Mouse (Mus musculus): ENCODE measurements at regions not wholly inside any gene's neighbourhood (a gene's known extent, or its start where the extent isn't known, plus 50 kb on each side); places are given as distances from the start of the nearest gene placed in this dataset.

GRCm38 (mm10) chr12:6046110-6046509, 670.6 kb upstream of the Klhl29 start:
- Histone ChIP-seq H3K27me3 (ENCODE audit: control insufficient read depth, insufficient read depth, low read length) (no peaks in the 10 kb centered on the region), H3K4me3 (ENCODE audit: low read depth, low read length) (no peak overlapping the region), H3K36me3 (ENCODE audit: control insufficient read depth, insufficient read depth, low read length) (no peaks in the 10 kb centered on the region), H3K9ac (ENCODE audit: low read length) (no peak overlapping the region), H3K9me3 (ENCODE audit: control insufficient read depth, low read length) (no peaks in the 10 kb centered on the region), H3K4me1 (replicated peaks; ENCODE audit: control insufficient read depth, insufficient read depth) (no peaks in the 10 kb centered on the region), H3K27ac (replicated peaks) (no peak overlapping the region), H3K4me2 (replicated peaks; ENCODE audit: low read depth) (no peak overlapping the region)
- TF ChIP-seq EP300 (optimal IDR thresholded peaks at IDR 0.05), result no peak
- TF ChIP-seq CTCF (IDR thresholded peaks at IDR 0.05; ENCODE audit: low read depth), result no peak
- ATAC-seq (ENCODE audit: low FRiP score, low TSS enrichment) (no peak), DNase-seq (ENCODE audit: low spot score) (no peak)
- WGBS, result 78% methylated on average over 2 of the region's 2 CpGs

GRCm38 (mm10) chr12:6042326-6042725, 666.8 kb upstream of the Klhl29 start:
- no peaks in the 10 kb centered on the region for H3K9me3 ChIP-seq (ENCODE audit: control insufficient read depth, low read length)
- no peak overlapping the region for H3K4me2 ChIP-seq (replicated peaks; ENCODE audit: low read depth)
- H3K4me3 ChIP-seq (ENCODE audit: low read depth, low read length), result no peak overlapping the region
- TF ChIP-seq EP300 (optimal IDR thresholded peaks at IDR 0.05) (no peak), CTCF (IDR thresholded peaks at IDR 0.05; ENCODE audit: low read depth) (no peak)
- ATAC-seq (ENCODE audit: low FRiP score, low TSS enrichment) (no peak), DNase-seq (ENCODE audit: low spot score) (peak; percentile 14)
- H3K27ac ChIP-seq (replicated peaks), result no peak overlapping the region
- whole genome bisulfite sequencing, result 38% methylated on average over 1 of the region's 1 CpGs
- H3K36me3 ChIP-seq (ENCODE audit: control insufficient read depth, insufficient read depth, low read length), result no peaks in the 10 kb centered on the region
- H3K27me3 ChIP-seq (ENCODE audit: control insufficient read depth, insufficient read depth, low read length), result no peaks in the 10 kb centered on the region
- no peak overlapping the region for H3K9ac ChIP-seq (ENCODE audit: low read length)
- H3K4me1 ChIP-seq (replicated peaks; ENCODE audit: control insufficient read depth, insufficient read depth), result no peaks in the 10 kb centered on the region

- no peak overlapping the region for H3K4me3 ChIP-seq (ENCODE audit: low read depth, low read length)
- H3K27ac ChIP-seq (replicated peaks), result no peak overlapping the region
- 69% methylated on average over 3 of the region's 3 CpGs for WGBS
- no peak overlapping the region for H3K4me2 ChIP-seq (replicated peaks; ENCODE audit: low read depth)
- DNase-seq (ENCODE audit: low spot score), result no peak
- H3K9ac ChIP-seq (ENCODE audit: low read length), result no peak overlapping the region
- no peak for TF ChIP-seq CTCF (IDR thresholded peaks at IDR 0.05; ENCODE audit: low read depth)
- no peak for TF ChIP-seq EP300 (optimal IDR thresholded peaks at IDR 0.05)
- no peak for ATAC-seq (ENCODE audit: low FRiP score, low TSS enrichment)
- no peaks in the 10 kb centered on the region for H3K9me3 ChIP-seq (ENCODE audit: control insufficient read depth, low read length)
- no peaks in the 10 kb centered on the region for H3K36me3 ChIP-seq (ENCODE audit: control insufficient read depth, insufficient read depth, low read length)
- H3K27me3 ChIP-seq (ENCODE audit: control insufficient read depth, insufficient read depth, low read length), result no peaks in the 10 kb centered on the region
- H3K4me1 ChIP-seq (replicated peaks; ENCODE audit: control insufficient read depth, insufficient read depth), result no peaks in the 10 kb centered on the region
These were observed 648.6 kb upstream of the Klhl29 start for GRCm38 (mm10) chr12:6024111-6024510.

GRCm38 (mm10) chr12:6022490-6022889, 647.0 kb upstream of the Klhl29 start:
- no peak for TF ChIP-seq CTCF (IDR thresholded peaks at IDR 0.05; ENCODE audit: low read depth)
- TF ChIP-seq EP300 (optimal IDR thresholded peaks at IDR 0.05), result no peak
- DNase-seq (ENCODE audit: low spot score), result no peak

GRCm38 (mm10) chr12:6000961-6001360, 625.5 kb upstream of the Klhl29 start:
- Histone ChIP-seq H3K36me3 (ENCODE audit: control insufficient read depth, insufficient read depth, low read length) (no peaks in the 10 kb centered on the region), H3K27me3 (ENCODE audit: control insufficient read depth, insufficient read depth, low read length) (no peaks in the 10 kb centered on the region), H3K4me3 (ENCODE audit: low read depth, low read length) (no peak overlapping the region), H3K4me1 (replicated peaks; ENCODE audit: control insufficient read depth, insufficient read depth) (no peaks in the 10 kb centered on the region), H3K9me3 (ENCODE audit: control insufficient read depth, low read length) (no peaks in the 10 kb centered on the region), H3K9ac (ENCODE audit: low read length) (no peak overlapping the region), H3K4me2 (replicated peaks; ENCODE audit: low read depth) (no peak overlapping the region), H3K27ac (replicated peaks) (no peak overlapping the region)
- no peak for DNase-seq (ENCODE audit: low spot score)
- TF ChIP-seq CTCF (IDR thresholded peaks at IDR 0.05; ENCODE audit: low read depth) (no peak), EP300 (optimal IDR thresholded peaks at IDR 0.05) (no peak)
- no peak for ATAC-seq (ENCODE audit: low FRiP score, low TSS enrichment)
- 72% methylated on average over 3 of the region's 3 CpGs for WGBS

More at GRCm38 (mm10) chr12:6022490-6022889, 647.0 kb upstream of the Klhl29 start:
- H3K4me1 ChIP-seq (replicated peaks; ENCODE audit: control insufficient read depth, insufficient read depth), result no peaks in the 10 kb centered on the region
- H3K36me3 ChIP-seq (ENCODE audit: control insufficient read depth, insufficient read depth, low read length), result no peaks in the 10 kb centered on the region
- no peaks in the 10 kb centered on the region for H3K9me3 ChIP-seq (ENCODE audit: control insufficient read depth, low read length)
- no peak overlapping the region for H3K4me3 ChIP-seq (ENCODE audit: low read depth, low read length)
- no peak overlapping the region for H3K4me2 ChIP-seq (replicated peaks; ENCODE audit: low read depth)
- 49% methylated on average over 2 of the region's 2 CpGs for WGBS
- no peaks in the 10 kb centered on the region for H3K27me3 ChIP-seq (ENCODE audit: control insufficient read depth, insufficient read depth, low read length)
- no peak overlapping the region for H3K9ac ChIP-seq (ENCODE audit: low read length)
- ATAC-seq (ENCODE audit: low FRiP score, low TSS enrichment), result no peak
- H3K27ac ChIP-seq (replicated peaks), result no peak overlapping the region

- Histone ChIP-seq H3K9me3 (ENCODE audit: control insufficient read depth, low read length) (no peaks in the 10 kb centered on the region), H3K4me3 (ENCODE audit: low read depth, low read length) (no peak overlapping the region), H3K4me1 (replicated peaks; ENCODE audit: control insufficient read depth, insufficient read depth) (no peaks in the 10 kb centered on the region), H3K4me2 (replicated peaks; ENCODE audit: low read depth) (no peak overlapping the region), H3K27ac (replicated peaks) (no peak overlapping the region), H3K9ac (ENCODE audit: low read length) (no peak overlapping the region), H3K27me3 (ENCODE audit: control insufficient read depth, insufficient read depth, low read length) (no peaks in the 10 kb centered on the region), H3K36me3 (ENCODE audit: control insufficient read depth, insufficient read depth, low read length) (no peaks in the 10 kb centered on the region)
- WGBS, result 82% methylated on average over 5 of the region's 5 CpGs
- DNase-seq (ENCODE audit: low spot score) (no peak), ATAC-seq (ENCODE audit: low FRiP score, low TSS enrichment) (no peak)
- TF ChIP-seq EP300 (optimal IDR thresholded peaks at IDR 0.05) (no peak), CTCF (IDR thresholded peaks at IDR 0.05; ENCODE audit: low read depth) (no peak)
These were observed 621.9 kb upstream of the Klhl29 start for GRCm38 (mm10) chr12:5997366-5997765.

Measured in stomach, postnatal 0 days (tissue).